Mouse (Mus musculus) bone marrow macrophage, adult 2 months (primary cell): ENCODE data around the gene Nav1.

Source experiments
- CTCF ChIP-seq: IDR thresholded peaks from 2 replicates; pipeline ENCODE4 v1.5.1; 2012; ENCODE audit warnings: low read depth, mild to moderate bottlenecking, low read length, moderate library complexity
- POLR2A ChIP-seq: IDR thresholded peaks from 2 replicates; pipeline ENCODE4 v1.6.1; 2012; ENCODE audit warnings: mild to moderate bottlenecking, low read depth, low read length, borderline replicate concordance

- TF ChIP-seq CTCF (no peak), POLR2A (no peak)
Measured at GRCm38 (mm10) chr1:135634791-135635190, 27.7 kb upstream of the Nav1 start.
